Mouse (Mus musculus) intestine, postnatal 0 days (tissue): ENCODE data around the gene Slamf9. TPM values are rescaled to one million over a fixed set of nuclear protein-coding genes. Genes with fewer than 3 reads are reported as not detected.

Source experiments
- ATAC-seq: fragments of 200-750 bp; cut with Nextera tagmentation; 2 replicates; pipeline ENCODE4 v1.8.0; 2017; ENCODE audit warnings: mild to moderate bottlenecking, moderate TSS enrichment, moderate library complexity
- H3K27ac ChIP-seq: fragments of 300-500 bp; sonication (generic); 2 replicates; pipeline ENCODE4 v1.5.1; 2014; ENCODE audit warnings: mild to moderate bottlenecking, low read depth, low read length, moderate library complexity
- H3K27me3 ChIP-seq: fragments of 300-500 bp; sonication (generic); replicated peaks from 2 replicates; pipeline ENCODE4 v1.6.1; 2014; ENCODE audit warnings: low read length, mixed read lengths; ENCODE audit not compliant: control insufficient read depth, insufficient read depth
- H3K36me3 ChIP-seq: fragments of 300-500 bp; sonication (generic); 2 replicates; pipeline ENCODE4 v1.6.1; 2014; ENCODE audit warnings: mild to moderate bottlenecking, moderate library complexity; ENCODE audit not compliant: control insufficient read depth, insufficient read depth
- H3K4me1 ChIP-seq: fragments of 300-500 bp; sonication (generic); replicated peaks from 2 replicates; pipeline ENCODE4 v1.6.1; 2014; ENCODE audit warnings: antibody characterized with exemption, low read length, mixed read lengths; ENCODE audit not compliant: control insufficient read depth, insufficient read depth
- H3K4me2 ChIP-seq: fragments of 300-500 bp; sonication (generic); replicated peaks from 2 replicates; pipeline ENCODE4 v1.6.1; 2014; ENCODE audit warnings: low read depth, mild to moderate bottlenecking, moderate library complexity
- H3K4me3 ChIP-seq: fragments of 300-500 bp; sonication (generic); 2 replicates; pipeline ENCODE4 v1.5.1; 2014; ENCODE audit warnings: low read depth, low read length
- H3K9ac ChIP-seq: fragments of 300-500 bp; sonication (generic); 2 replicates; pipeline ENCODE4 v1.6.1; 2014; ENCODE audit warnings: mild to moderate bottlenecking, low read depth, low read length
- H3K9me3 ChIP-seq: fragments of 300-500 bp; sonication (generic); 2 replicates; pipeline ENCODE4 v1.6.1; 2016; ENCODE audit warnings: mixed run types; ENCODE audit not compliant: control insufficient read depth
- CTCF ChIP-seq: sonication (generic); IDR thresholded peaks from 2 replicates; pipeline ENCODE4 v1.5.1; 2016; ENCODE audit warnings: low read depth, mild to moderate bottlenecking, control low read depth, antibody characterized with exemption, moderate library complexity
- WGBS: fragments of 180-500 bp; shearing (Covaris S2); extraction: QIAGEN DNeasy Blood & Tissue Kit; methylation state at CpG from one replicate; pipeline ENCODE4 v1.1.7; 2014; 5-methylcytosine and 5-hydroxymethylcytosine counted together
- polyA plus RNA-seq: library from polyadenylated mRNA; unstranded; fragments of >200 nt; fragmentation: Nextera tagmentation; extraction: Ambion mirVana; gene quantifications from 2 replicates; pipeline ENCODE4 v1.2.1, GENCODE M21; 2015

Slamf9 gene
- polyA plus RNA-seq, 1 experiment from 2014 or later: 2.1 TPM

DNA sequence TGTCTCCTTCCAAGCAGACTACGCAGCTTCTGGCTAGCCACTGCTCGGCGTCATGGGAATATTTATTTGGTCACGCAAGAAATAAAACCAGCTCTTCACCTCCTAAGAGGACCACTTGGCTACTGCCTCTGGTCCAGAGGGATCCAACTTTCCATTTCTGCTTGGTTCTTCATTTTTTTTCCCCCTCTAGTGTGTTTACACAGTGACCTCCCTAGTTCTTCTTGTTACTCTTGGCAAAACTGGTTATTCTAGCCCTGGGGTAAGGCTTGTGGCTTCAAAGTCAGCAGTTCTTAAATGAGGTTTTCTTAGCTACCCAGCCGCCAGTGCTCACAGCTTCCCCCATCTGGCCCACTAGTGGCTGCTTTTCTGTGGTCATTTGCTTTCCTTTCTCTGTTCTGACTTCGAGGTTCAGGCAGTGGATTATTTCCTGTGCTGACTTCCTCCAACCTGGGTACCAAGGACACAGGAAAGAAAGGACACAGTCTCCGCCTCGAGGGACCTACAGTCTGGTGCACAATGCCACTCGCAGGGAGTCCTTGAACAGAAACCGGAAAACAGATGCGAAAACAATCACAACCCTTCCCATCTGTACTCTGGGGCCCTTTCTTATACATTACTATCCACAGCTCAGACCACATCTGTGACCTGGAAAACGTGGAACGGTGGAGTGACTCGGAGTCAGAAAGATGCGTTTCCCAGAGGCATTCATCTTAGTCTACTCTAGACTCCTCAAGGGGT, 50.0 kb downstream of the Slamf9 start:
- Histone ChIP-seq H3K27ac (no peak overlapping the region), H3K9me3 (no peaks in the 10 kb centered on the region), H3K9ac (no peak overlapping the region), H3K27me3 (peaks cover 6% of the 10 kb centered on the region; the same call in 1 of the 2 replicates), H3K36me3 (no peaks in the 10 kb centered on the region), H3K4me1 (no peaks in the 10 kb centered on the region), H3K4me2 (no peak overlapping the region), H3K4me3 (no peak overlapping the region)
- WGBS: 37% methylated on average over 15 of the region's 15 CpGs
- ATAC-seq: peak; percentile 17; the same call in 1 of the 2 replicates
- peak; percentile 53 for TF ChIP-seq CTCF

DNA sequence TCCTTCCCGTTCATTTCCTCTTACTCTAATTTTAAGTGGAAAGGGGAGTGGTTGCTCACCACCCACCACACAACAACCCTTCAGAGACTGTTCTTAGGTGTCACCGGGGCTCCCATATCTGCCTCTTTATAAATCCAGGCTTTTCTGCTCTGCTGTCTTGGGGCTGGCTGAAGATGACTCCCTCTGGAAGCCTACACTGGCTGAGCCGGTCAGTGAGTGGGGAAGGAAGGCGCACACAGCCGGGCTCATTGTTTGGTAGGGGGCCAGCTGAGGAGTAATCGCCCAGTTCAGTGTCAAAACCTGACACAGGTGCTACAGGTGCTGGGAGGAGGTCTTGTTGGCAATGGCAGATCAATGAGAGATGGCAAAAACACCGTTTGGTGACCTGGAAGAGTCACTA, 50.8 kb downstream of the Slamf9 start:
- Histone ChIP-seq H3K9me3 (no peaks in the 10 kb centered on the region), H3K9ac (no peak overlapping the region), H3K36me3 (no peaks in the 10 kb centered on the region), H3K4me2 (0 out of 2 replicates have a peak overlapping the region, but pooled peaks have one; percentile 1), H3K4me3 (no peak overlapping the region), H3K27ac (peak overlapping the region; percentile 28; the same call in 1 of the 2 replicates), H3K4me1 (0 out of 2 replicates have a peak, but pooled peaks cover 3% of the 10 kb centered on the region), H3K27me3 (peaks cover 6% of the 10 kb centered on the region; the same call in 1 of the 2 replicates)
- ATAC-seq: no peak
- TF ChIP-seq CTCF: no peak
- WGBS: 67% methylated on average over 7 of the region's 7 CpGs

DNA sequence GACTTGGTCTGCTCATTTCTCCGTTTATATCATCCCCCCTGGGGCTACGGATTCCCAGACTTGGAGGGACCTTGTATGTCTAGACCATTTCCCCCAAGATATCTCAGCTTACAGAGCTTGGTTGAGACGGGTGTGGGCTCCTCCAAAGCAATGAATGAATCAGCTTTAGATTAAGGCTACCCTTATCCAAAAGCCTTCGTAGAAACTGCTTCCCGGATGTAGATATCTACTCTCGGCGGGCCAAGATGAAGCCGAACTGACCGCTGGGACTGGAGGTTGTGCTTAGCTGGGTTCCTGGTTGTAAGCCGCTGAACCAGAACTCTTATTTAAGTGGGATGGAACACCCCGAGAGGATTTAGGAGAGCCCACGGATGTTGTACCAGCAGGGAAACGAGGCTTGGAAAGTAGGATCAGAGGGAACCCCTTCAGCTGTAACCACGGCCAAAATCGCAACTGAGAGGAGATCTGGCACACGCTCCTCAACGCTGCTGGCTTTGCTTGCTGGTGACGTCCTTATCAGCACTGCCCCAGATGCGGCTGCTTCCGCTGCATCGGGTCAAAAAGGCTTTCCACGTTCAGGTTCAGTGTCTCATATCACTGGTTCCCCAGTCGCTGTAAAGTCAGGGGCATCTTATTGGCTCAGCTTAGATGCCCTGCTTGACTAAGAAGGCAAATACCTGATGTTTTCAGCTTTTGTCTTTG, 51.4 kb downstream of the Slamf9 start:
- Histone ChIP-seq H3K27me3 (peaks cover 6% of the 10 kb centered on the region; the same call in 1 of the 2 replicates), H3K36me3 (no peaks in the 10 kb centered on the region), H3K9ac (no peak overlapping the region), H3K4me2 (0 out of 2 replicates have a peak overlapping the region, but pooled peaks have one; percentile 1), H3K9me3 (no peaks in the 10 kb centered on the region), H3K27ac (peak overlapping the region; percentile 28; the same call in 1 of the 2 replicates), H3K4me1 (0 out of 2 replicates have a peak, but pooled peaks cover 3% of the 10 kb centered on the region), H3K4me3 (no peak overlapping the region)
- no peak for ATAC-seq
- WGBS: 63% methylated on average over 23 of the region's 23 CpGs
- no peak for TF ChIP-seq CTCF

GRCm38 (mm10) chr1:172527431-172527830, 52.3 kb downstream of the Slamf9 start:
- H3K27ac ChIP-seq: no peak overlapping the region
- 94% methylated on average over 10 of the region's 10 CpGs for WGBS
- no peaks in the 10 kb centered on the region for H3K9me3 ChIP-seq
- peaks cover 9% of the 10 kb centered on the region for H3K27me3 ChIP-seq
- ATAC-seq: no peak
- TF ChIP-seq CTCF: no peak
- H3K4me2 ChIP-seq: no peak overlapping the region
- no peak overlapping the region for H3K9ac ChIP-seq
- peaks cover 3% of the 10 kb centered on the region; the same call in 1 of the 2 replicates for H3K4me1 ChIP-seq
- no peak overlapping the region for H3K4me3 ChIP-seq
- H3K36me3 ChIP-seq: no peaks in the 10 kb centered on the region

Other genes starting within 250 kb of the Slamf9 start
- not detected in 2 replicates for gene Atp1a4, start 216.9 kb upstream of the Slamf9 start, polyA plus RNA-seq
- gene Igsf8, start 213.7 kb upstream of the Slamf9 start, polyA plus RNA-seq: 17.7 and 17.8 TPM in 2 replicates
- 1.9 and 2.8 TPM in 2 replicates for gene Atp1a2, start 177.3 kb upstream of the Slamf9 start, polyA plus RNA-seq
- gene Kcnj9, start 146.0 kb upstream of the Slamf9 start, polyA plus RNA-seq: 0.05 TPM in 1 of 2 replicates, not detected in the other
- gene Kcnj10, start 134.1 kb upstream of the Slamf9 start, polyA plus RNA-seq: 0.16 and 0.17 TPM in 2 replicates
- gene Pigm, start 98.8 kb upstream of the Slamf9 start, polyA plus RNA-seq: 4.3 and 4.4 TPM in 2 replicates
- gene Igsf9, start 6.4 kb downstream of the Slamf9 start, polyA plus RNA-seq: 73.4 and 93.7 TPM in 2 replicates
- gene Tagln2, start 24.7 kb downstream of the Slamf9 start, polyA plus RNA-seq: 339 and 374 TPM in 2 replicates
- 0.77 and 1.3 TPM in 2 replicates for gene Cfap45, start 45.4 kb downstream of the Slamf9 start, polyA plus RNA-seq
- gene Vsig8, start 80.6 kb downstream of the Slamf9 start, polyA plus RNA-seq: 0.44 and 0.53 TPM in 2 replicates
- gene Slamf8, start 115.2 kb downstream of the Slamf9 start, polyA plus RNA-seq: 0.27 and 0.52 TPM in 2 replicates
- not detected in 2 replicates for gene Fcrl6, start 127.2 kb downstream of the Slamf9 start, polyA plus RNA-seq
- 18.9 and 19.7 TPM in 2 replicates for gene Dusp23, start 157.6 kb downstream of the Slamf9 start, polyA plus RNA-seq
- 0.12 and 0.17 TPM in 2 replicates for gene Crp, start 222.7 kb downstream of the Slamf9 start, polyA plus RNA-seq